Mouse (Mus musculus) kidney, embryonic 15.5 days (tissue): Measurements from ENCODE around the gene Sos2. TPM values are rescaled to one million over a fixed set of nuclear protein-coding genes. Genes with fewer than 3 reads are reported as not detected.
"Not testable (repeated sequence)": the region's sequence is repeated elsewhere in the genome, so short reads cannot be mapped to it uniquely, and the experiment has no call there.

Experiments
- ATAC-seq: fragments of 200-750 bp; cut with Nextera tagmentation; replicated peaks from 2 replicates; pipeline ENCODE4 v1.8.0; 2017; ENCODE audit warnings: moderate TSS enrichment; ENCODE audit not compliant: low FRiP score
- H3K27ac ChIP-seq: fragments of 300-500 bp; sonication (generic); 2 replicates; pipeline ENCODE4 v1.5.1; 2015; ENCODE audit warnings: mild to moderate bottlenecking, inconsistent platforms
- H3K27me3 ChIP-seq: fragments of 300-500 bp; sonication (generic); 2 replicates; pipeline ENCODE4 v1.6.1; 2015; ENCODE audit warnings: inconsistent platforms
- H3K36me3 ChIP-seq: fragments of 300-500 bp; sonication (generic); 2 replicates; pipeline ENCODE4 v1.6.1; 2015; ENCODE audit warnings: inconsistent platforms
- H3K4me1 ChIP-seq: fragments of 300-500 bp; sonication (generic); 2 replicates; pipeline ENCODE4 v1.6.1; 2015; ENCODE audit warnings: inconsistent platforms
- H3K4me2 ChIP-seq: fragments of 300-500 bp; sonication (generic); 2 replicates; pipeline ENCODE4 v1.6.1; 2015; ENCODE audit warnings: moderate library complexity, mild to moderate bottlenecking, inconsistent platforms
- H3K4me3 ChIP-seq: fragments of 300-500 bp; sonication (generic); replicated peaks from 2 replicates; pipeline ENCODE4 v1.5.1; 2015; ENCODE audit warnings: mild to moderate bottlenecking, inconsistent platforms
- H3K9ac ChIP-seq: fragments of 300-500 bp; sonication (generic); 2 replicates; pipeline ENCODE4 v1.6.1; 2015; ENCODE audit warnings: mild to moderate bottlenecking, inconsistent platforms
- H3K9me3 ChIP-seq: fragments of 300-500 bp; sonication (generic); replicated peaks from 2 replicates; pipeline ENCODE4 v1.6.1; 2016; ENCODE audit warnings: inconsistent platforms
- WGBS: fragments of 180-500 bp; shearing (Covaris S2); methylation state at CpG from one replicate; pipeline ENCODE4 v1.1.7; 2015; ENCODE audit warnings: mixed read lengths; 5-methylcytosine and 5-hydroxymethylcytosine counted together
- polyA plus RNA-seq: library from polyadenylated mRNA; unstranded; fragments of >200 nt; fragmentation: Nextera tagmentation; extraction: Ambion mirVana; gene quantifications from 2 replicates; pipeline ENCODE4 v1.2.1, GENCODE M21; 2015

Sos2 gene
- polyA plus RNA-seq, 1 experiment from 2014 or later: 9.1 TPM

GRCm38 (mm10) chr12:69582613-69583269, 98.9 kb downstream of the Sos2 start, which contains the start of gene Vcpkmt:
Gene Vcpkmt, minus strand, starts transcription at chr12:69583028.
- WGBS: under 1% methylated on average over 56 of the region's 56 CpGs
- H3K27me3 ChIP-seq: no peaks in the 10 kb centered on the region
- peak within 1 kb of the TSS; percentile 76 for H3K4me3 ChIP-seq
- H3K36me3 ChIP-seq: peaks cover 55% of the 10 kb centered on the region
- H3K9me3 ChIP-seq: no peaks in the 10 kb centered on the region
- H3K4me2 ChIP-seq: peak within 1 kb of the TSS; percentile 73
- peak within 1 kb of the TSS; percentile 69 for H3K27ac ChIP-seq
- peak within 1 kb of the TSS; percentile 75 for H3K9ac ChIP-seq
- ATAC-seq: peak; percentile 98
- H3K4me1 ChIP-seq: peaks cover 15% of the 10 kb centered on the region

GRCm38 (mm10) chr12:69582216-69582612, 99.4 kb downstream of the Sos2 start:
- Histone ChIP-seq H3K4me1 (peaks cover 15% of the 10 kb centered on the region), H3K27me3 (no peaks in the 10 kb centered on the region), H3K4me3 (peak overlapping the region; percentile 76), H3K4me2 (peak overlapping the region; percentile 73), H3K9me3 (no peaks in the 10 kb centered on the region), H3K27ac (peak overlapping the region; percentile 69), H3K9ac (peak overlapping the region; percentile 75), H3K36me3 (peaks cover 56% of the 10 kb centered on the region)
- 19% methylated on average over 9 of the region's 9 CpGs for WGBS
- no peak for ATAC-seq

- no peak overlapping the region for H3K9ac ChIP-seq
Observed at GRCm38 (mm10) chr12:69579623-69580022, 102.0 kb downstream of the Sos2 start.

DNA sequence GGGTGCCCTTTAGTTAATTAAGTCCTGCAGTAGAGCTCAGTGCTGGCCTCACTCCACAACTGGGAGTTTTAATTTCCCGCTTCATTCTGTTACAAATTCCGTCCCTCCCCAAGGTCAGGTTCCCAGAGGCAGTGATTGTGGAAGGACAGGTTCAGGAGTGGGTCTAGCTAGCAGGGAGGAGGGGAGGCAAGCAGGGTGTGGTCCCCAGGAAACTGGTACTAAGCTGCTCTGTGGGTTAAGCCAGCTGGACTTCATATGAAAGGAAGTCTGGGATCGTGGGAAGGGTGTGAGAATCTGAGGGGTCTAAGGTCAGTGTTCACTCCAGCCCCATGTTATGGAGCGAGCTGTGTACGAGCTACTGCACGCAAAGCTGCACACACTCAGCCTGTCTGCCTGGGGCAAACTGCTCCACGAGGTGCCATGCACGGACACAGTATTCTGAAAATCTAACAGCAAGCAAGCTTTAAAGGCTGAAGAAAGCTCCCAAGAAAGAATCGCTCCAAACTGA, 105.5 kb downstream of the Sos2 start:
- Histone ChIP-seq H3K27ac (no peak overlapping the region), H3K27me3 (no peaks in the 10 kb centered on the region)

More at GRCm38 (mm10) chr12:69579623-69580022, 102.0 kb downstream of the Sos2 start:
- Histone ChIP-seq H3K27me3 (no peaks in the 10 kb centered on the region), H3K4me2 (no peak overlapping the region), H3K9me3 (no peaks in the 10 kb centered on the region), H3K36me3 (peaks cover 50% of the 10 kb centered on the region), H3K4me3 (no peak overlapping the region), H3K4me1 (peaks cover 18% of the 10 kb centered on the region), H3K27ac (no peak overlapping the region)
- WGBS: 84% methylated on average over 5 of the region's 5 CpGs
- ATAC-seq: no peak

DNA sequence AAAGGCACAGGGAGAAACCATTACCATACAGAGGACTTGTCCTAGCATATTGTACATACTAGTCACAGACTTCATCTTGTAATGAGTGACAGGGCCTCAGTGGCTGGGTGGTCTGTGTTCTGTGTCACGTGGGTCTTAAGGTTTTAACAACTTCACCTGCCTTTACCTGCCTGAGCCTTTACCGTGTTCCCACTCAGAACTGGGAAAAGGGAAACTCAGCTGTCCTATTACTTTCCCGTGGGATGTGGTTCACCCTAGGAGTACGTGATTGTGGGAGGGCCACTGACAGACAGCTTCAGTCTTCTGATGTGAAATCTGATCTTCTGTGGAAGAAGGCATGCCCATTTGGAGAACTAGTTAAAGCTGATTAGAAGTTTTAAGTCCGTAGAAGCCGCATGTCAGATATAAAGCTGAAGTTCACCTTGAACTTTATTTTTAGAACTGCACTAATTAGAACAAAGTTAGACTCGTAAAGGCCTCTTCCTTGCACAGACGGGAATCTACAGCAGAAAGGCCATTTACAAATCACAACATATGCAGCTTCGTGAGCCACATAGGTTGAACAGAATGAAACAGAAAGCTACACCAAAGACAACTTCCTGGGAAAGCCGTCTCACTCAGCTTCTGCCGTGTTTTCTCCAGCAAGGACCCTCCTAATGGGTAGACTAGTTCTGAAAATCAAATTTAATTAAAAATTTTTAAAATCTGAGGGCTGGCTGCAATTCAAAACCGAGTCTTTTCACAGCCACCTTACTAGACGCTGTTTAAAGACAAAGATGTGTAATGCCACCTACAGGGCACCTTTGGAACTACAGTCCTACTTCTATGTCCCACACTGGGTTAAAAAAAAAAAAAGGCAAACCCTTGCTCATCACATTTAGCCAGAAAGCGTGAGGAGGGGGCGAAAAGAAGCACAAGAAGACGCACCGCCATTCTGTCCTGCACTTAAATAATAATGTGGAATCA, 107.5 kb downstream of the Sos2 start:
- Histone ChIP-seq H3K4me1 (peaks cover 12% of the 10 kb centered on the region; the same call in 1 of the 2 replicates), H3K9ac (0 out of 2 replicates have a peak overlapping the region, but pooled peaks have one; percentile 26), H3K27ac (peak overlapping the region; percentile 32; the same call in 1 of the 2 replicates), H3K4me2 (peak overlapping the region; percentile 62), H3K27me3 (no peaks in the 10 kb centered on the region), H3K36me3 (peaks cover 33% of the 10 kb centered on the region), H3K9me3 (no peaks in the 10 kb centered on the region), H3K4me3 (peak overlapping the region; percentile 38)
- peak; percentile 57; the same call in 1 of the 2 replicates for ATAC-seq
- 15% methylated on average over 17 of the region's 17 CpGs for WGBS

More for the DNA sequence above, 105.5 kb downstream of the Sos2 start:
- peaks cover 47% of the 10 kb centered on the region for H3K36me3 ChIP-seq
- 71% methylated on average over 9 of the region's 9 CpGs for WGBS
- peaks cover 14% of the 10 kb centered on the region; the same call in 1 of the 2 replicates for H3K4me1 ChIP-seq
- no peaks in the 10 kb centered on the region for H3K9me3 ChIP-seq
- H3K4me2 ChIP-seq: no peak overlapping the region
- no peak overlapping the region for H3K4me3 ChIP-seq
- H3K9ac ChIP-seq: no peak overlapping the region
- no peak for ATAC-seq

DNA sequence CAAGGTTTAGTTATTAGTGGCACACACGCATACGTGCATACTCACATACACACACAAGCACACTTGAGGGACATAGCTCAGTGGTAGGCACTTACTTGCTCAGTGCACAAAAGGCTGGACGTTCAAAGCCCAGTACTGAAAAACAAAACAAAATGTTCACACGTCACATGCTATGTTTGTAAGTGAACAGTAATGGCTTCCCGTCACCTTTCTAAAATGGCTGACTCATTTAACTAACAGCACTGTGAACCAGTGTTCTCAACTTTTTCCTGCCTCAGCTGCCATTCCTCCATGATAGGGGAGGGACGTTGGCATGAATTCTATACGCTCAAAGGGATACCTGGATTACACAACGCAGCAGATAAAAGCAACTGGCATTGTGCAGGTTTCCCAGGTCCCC, 108.4 kb downstream of the Sos2 start:
- H3K27ac ChIP-seq: 0 out of 2 replicates have a peak overlapping the region, but pooled peaks have one; percentile 18
- peaks cover 12% of the 10 kb centered on the region; the same call in 1 of the 2 replicates for H3K4me1 ChIP-seq
- no peaks in the 10 kb centered on the region for H3K27me3 ChIP-seq
- no peak overlapping the region for H3K4me2 ChIP-seq
- no peaks in the 10 kb centered on the region for H3K9me3 ChIP-seq
- WGBS: 90% methylated on average over 8 of the region's 8 CpGs
- no peak overlapping the region for H3K9ac ChIP-seq
- H3K36me3 ChIP-seq: peaks cover 24% of the 10 kb centered on the region
- no peak overlapping the region for H3K4me3 ChIP-seq
- no peak for ATAC-seq

DNA sequence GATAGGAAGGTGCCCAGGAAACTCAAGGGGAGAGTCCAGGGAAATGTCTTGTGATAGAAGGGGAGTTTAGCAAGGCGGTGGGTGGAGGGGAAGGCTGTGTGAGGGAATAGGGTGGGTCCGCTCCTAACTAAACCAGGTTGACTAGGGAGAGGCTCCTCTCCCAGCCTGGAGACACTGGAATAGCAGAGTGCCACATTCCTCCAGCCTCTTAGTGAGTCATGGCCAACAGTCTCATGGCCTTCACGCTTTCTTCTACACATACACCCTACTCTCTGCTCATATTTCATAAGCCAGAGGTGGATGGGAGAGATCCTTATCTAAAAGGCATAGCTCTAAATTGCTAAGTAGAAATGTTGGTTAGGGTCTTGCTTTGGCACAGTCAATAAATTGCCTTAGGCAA, 111.7 kb downstream of the Sos2 start:
- no peak overlapping the region for H3K27ac ChIP-seq
- no peak overlapping the region for H3K9ac ChIP-seq
- H3K4me1 ChIP-seq: peaks cover 12% of the 10 kb centered on the region; the same call in 1 of the 2 replicates
- no peaks in the 10 kb centered on the region for H3K9me3 ChIP-seq
- no peaks in the 10 kb centered on the region for H3K27me3 ChIP-seq
- no peaks in the 10 kb centered on the region for H3K36me3 ChIP-seq
- no peak overlapping the region for H3K4me2 ChIP-seq
- no peak overlapping the region for H3K4me3 ChIP-seq
- 90% methylated on average over 3 of the region's 3 CpGs for WGBS
- ATAC-seq: no peak

DNA sequence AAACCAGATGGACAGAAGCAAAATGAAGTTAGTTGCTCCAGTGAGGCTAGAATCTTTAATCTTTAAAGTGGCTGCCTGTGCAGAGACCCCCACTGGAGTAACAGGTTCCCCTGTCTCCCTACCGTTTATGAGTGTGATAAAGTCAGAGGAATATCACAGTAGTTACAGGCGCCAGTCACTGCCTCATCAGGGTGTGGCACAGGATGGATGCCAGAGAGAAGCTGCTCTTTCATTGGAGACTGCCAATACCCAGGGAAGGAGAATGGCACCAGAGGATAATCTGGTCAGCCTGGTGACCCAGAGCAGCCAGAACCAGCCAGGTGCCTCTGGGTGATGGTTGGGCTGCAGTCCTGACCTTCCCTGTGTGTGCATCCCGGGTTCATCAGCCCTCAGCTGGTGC, 113.4 kb downstream of the Sos2 start:
- Histone ChIP-seq H3K9me3 (no peaks in the 10 kb centered on the region), H3K4me3 (no peak overlapping the region), H3K9ac (no peak overlapping the region), H3K27me3 (no peaks in the 10 kb centered on the region), H3K4me2 (no peak overlapping the region), H3K27ac (no peak overlapping the region), H3K4me1 (peaks cover 5% of the 10 kb centered on the region; the same call in 1 of the 2 replicates), H3K36me3 (no peaks in the 10 kb centered on the region)
- 79% methylated on average over 3 of the region's 3 CpGs for WGBS
- no peak for ATAC-seq

DNA sequence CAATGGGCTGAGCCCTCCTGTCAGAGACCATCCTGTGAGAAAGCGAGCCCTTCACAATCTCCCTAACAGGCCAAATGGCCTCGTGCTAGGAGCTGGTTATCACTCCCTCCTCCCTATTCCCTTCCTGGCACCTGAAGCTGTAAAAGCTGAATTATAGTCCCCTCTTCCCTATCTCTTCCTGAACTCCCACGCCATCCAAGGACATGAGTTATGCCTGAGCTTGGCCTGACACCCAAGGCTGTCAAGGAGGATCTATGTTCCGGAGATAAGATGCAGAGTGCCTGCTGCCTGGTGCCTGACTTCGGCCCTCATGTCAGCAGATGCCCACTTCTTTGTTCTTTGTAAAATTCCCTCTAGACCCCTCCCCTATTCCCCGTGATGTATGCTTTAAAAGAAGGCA, 120.6 kb downstream of the Sos2 start:
- H3K9ac ChIP-seq, H3K36me3 ChIP-seq, ATAC-seq, H3K9me3 ChIP-seq, H3K27me3 ChIP-seq, H3K27ac ChIP-seq, H3K4me2 ChIP-seq, H3K4me3 ChIP-seq: not testable (repeated sequence)
- WGBS: 50% methylated on average over 6 of the region's 6 CpGs
- H3K4me1 ChIP-seq: peaks cover 14% of the 10 kb centered on the region; the same call in 1 of the 2 replicates

- Histone ChIP-seq H3K4me2 (no peak overlapping the region), H3K9me3 (0 out of 2 replicates have a peak, but pooled peaks cover 3% of the 10 kb centered on the region), H3K4me1 (peaks cover 12% of the 10 kb centered on the region; the same call in 1 of the 2 replicates), H3K27ac (peak overlapping the region; percentile 42), H3K9ac (no peak overlapping the region), H3K27me3 (no peaks in the 10 kb centered on the region), H3K4me3 (no peak overlapping the region), H3K36me3 (no peaks in the 10 kb centered on the region)
- 50% methylated on average over 6 of the region's 6 CpGs for WGBS
- peak; percentile 76 for ATAC-seq
Observed at GRCm38 (mm10) chr12:69556221-69556861, 125.3 kb downstream of the Sos2 start.

DNA sequence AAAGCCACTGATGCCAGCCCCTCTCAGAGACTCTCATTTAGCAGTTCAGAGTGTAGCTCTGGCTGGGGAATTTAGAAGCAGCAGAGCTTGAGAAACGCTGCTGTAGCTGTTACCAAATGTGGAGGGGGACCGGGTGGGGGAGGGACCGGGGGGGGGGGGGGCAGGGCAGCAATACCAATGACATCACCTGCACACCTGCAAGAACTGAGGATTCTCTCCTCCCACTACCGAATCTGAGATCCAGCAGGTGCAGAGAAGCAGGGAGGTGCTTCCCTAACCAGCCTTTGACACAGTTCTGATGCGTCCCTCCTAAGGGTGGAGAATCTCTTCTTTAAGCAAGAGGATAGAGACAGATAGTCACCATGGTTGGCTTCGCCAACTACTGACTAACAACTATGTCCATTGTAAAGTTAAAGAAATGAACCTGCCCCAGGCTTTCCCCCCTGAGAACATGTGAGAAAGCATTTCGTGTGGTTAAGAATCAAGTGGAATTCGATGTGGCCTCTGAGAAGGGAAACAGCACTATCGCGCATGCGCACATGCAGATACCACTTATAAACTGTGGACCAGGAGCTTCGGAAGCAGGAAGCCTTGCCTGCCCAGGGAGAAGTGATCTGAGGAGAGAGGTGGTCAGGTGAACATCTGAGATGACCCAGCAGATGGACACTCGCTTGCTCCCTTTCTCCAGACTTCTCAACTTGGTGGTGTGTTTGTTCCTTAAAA, 136.0 kb downstream of the Sos2 start:
- H3K36me3 ChIP-seq: no peaks in the 10 kb centered on the region
- H3K4me1 ChIP-seq: peaks cover 19% of the 10 kb centered on the region
- no peaks in the 10 kb centered on the region for H3K9me3 ChIP-seq
- no peak for ATAC-seq
- no peak overlapping the region for H3K9ac ChIP-seq
- 74% methylated on average over 13 of the region's 13 CpGs for WGBS
- H3K27me3 ChIP-seq: peaks cover 3% of the 10 kb centered on the region; the same call in 1 of the 2 replicates
- H3K4me2 ChIP-seq: no peak overlapping the region
- no peak overlapping the region for H3K4me3 ChIP-seq
- H3K27ac ChIP-seq: no peak overlapping the region
